Mouse (Mus musculus) heart, adult 9 months (tissue): ENCODE data around the gene Cxcr4.

Experiments
- DNase-seq, 2 experiments: peaks; one replicate each; pipeline ENCODE4 v3.0.0; 2022; ENCODE audit warnings: low spot score in 2 of 2

Cxcr4 gene

DNA sequence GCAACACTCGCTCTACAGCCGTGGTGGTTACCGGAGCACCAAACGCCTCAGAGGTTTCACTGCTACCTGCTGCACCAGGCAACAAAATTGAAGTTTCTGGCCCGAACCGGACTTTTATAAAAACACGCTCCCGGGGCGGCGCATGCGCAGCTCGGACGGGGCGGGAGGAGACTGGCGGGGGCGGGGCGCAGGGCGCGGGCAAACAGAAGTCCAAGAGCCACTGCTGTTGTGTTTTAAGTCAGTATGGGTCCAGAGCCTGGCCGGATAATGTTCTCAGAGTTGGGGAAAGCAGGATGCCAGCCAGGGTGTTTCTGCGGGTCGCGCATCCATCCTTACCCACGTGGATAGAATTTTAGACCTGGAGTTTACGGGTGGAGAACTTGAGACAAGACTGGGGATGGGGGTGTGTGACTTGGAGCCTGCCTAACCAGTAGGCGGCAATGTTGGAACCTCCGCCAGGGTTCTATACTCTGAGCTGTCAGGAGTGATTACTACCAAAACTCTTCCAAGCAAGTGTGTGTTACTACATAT lies at the start of gene Cxcr4:
Cxcr4 (minus strand) TSS at position 83 of the 531 bp plus-strand sequence.
- DNase-seq = peak; percentile 84

DNA sequence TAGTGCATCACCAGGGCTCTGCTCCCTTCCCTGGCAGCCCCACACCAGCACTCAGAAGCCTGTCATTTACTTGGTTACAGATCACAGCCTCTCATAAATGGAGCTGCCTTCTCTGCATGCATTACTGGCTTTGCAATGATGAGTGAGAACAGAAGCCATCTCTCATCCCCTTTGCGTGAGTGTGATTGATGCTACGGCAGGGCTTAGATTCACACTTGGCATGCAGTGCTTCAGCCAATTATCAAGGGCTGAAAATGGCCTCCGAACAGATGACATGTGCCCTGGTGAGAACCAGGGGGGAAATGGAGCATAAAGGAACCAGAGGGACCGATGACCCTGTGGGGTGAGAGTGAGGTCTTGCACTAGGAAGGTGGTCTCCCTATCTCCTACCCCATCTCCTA lies 47.6 kb upstream of the Cxcr4 start:
- DNase-seq = no peak

DNA sequence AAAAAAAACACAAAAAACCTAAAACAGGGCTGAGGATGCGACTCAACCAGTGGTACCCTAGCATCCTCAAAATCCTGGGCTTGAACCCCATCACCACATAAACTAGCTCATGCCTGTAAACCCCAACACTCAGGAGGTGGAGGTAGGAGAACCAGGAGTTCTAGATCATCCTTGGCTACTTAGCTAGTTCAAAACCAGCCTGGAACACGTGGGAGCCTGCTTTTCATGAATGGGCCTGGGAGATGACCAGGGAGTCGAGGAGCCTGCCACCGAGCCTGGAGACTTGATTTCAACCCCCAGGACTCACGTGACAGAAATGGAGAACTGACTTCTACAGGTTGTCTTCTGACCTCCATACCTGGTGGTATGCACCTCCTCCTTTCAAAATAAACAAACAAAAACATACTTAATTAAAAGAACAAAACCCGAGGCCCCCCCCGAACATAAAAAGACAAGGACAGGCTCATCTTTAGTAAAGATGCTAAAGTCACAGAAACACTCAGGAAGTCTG lies 45.2 kb upstream of the Cxcr4 start:
- no peak for DNase-seq

DNA sequence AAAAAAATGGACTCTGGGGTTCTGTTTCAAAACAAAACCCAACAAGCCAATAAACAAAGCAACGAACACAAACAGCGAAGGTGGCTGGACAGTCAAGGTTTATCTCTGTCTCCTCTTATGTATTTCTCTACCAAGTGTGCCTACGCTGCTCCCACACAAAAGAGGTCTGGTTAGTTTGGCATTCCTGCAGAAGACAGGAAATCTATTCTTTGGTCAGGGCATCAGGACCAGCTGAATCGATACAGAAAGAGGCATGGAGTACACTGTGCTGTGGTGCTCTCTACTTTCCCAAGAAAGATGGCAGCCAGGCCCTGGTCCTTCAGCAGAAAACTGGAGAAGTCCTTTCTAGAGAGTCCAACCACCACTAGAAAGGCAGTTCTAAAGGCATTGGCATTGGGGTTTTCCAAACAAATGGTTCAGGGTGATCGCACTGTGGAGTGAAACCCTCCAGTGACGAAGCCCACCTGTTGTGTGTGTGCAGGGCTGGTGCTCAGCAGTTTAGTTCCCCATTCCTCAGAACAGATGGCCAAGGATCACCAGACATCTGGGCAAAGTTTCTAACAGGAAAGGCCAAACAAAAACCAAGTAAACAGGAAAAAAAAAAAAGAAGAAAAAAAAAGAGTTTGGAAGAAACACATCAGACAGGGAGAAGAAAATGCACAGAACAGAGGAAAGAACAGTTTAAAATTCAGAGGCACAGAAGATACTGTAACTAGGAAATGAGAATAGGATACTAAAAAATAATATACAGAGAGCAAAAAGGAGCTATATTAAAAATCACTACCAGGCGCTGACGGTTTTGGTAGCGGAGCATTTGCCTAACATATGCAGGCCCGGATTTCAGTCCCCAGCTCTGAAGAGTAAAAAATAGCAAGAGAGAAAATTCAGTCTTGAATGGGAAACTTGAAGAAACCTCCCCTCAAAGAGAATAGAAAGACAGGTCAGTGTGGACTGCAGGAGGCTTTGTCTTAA lies 44.5 kb upstream of the Cxcr4 start:
- DNase-seq = no peak

DNA sequence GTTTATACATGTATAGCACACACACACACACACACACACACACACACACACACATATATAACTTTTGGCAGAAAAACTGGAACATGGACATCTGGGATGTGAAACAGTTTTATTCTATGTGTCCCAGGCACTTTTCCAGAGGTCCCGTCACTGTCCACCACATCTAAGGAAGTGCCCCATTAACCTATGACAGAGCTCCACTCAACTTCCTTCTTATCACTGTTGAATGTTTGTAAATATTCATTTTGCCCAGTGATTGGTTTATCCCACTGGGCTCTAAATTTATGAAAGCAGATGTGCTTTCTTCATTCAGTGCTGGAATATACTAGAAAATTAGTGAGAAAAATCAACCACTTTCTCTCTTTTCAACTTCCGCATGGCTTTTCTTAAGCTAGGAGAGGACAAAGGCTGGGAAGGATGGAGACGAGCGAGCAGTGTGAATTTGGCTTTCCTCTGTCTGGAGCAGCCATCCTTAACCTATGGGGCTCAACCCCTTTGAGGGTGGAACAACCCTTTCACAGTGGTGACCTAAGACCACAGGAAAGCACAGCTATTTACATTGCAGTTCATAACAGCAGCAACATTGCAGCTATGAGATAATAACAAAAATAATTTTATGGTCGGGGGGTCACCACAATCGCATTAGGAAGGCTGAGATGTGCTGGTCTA lies 41.8 kb upstream of the Cxcr4 start:
- DNase-seq = no peak

DNA sequence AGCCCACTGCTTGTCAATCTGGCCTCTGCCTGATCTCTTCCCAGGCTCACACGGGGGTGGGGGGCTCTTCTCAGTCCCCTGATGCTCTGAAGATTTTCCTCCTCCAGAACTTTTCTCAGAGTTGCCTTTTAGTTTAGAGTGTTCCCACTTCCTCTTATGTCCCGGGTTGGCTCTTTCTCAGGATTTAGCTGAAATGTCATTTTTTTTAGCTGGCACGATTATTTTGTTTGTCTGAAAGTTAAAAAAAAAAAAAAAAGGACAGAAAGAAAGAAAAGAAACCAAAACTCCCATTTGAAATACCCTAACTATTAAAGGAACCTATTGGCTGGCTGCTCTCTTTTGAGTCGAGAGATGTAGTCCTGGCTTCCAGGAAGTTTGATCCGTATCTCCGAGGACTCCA lies 40.4 kb upstream of the Cxcr4 start:
- DNase-seq = no peak

DNA sequence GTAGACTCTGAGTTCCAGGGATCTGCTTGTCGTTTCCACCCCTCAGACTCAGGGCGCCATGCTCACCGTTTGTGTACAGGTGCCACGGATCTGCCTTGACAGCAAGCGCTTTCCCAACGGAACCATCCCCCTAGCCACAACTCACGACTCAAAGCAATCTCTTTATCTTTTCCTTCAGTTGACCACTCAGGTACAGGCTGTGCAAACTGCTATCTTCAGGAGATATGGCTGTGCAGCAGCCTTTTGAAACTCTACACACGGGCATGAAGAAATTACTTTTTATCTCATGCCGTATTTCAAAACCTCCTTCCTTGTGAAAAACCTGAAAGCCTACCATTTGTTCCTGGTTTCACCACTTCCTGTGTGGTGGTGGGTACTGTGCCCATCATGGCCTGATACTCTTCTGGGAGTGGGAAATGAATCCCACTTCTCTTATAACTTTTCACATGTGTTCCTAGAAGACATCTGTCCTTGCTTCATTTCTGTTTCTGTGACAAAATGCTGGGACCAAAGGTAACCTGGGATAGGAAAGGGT lies 34.1 kb upstream of the Cxcr4 start:
- DNase-seq = no peak

DNA sequence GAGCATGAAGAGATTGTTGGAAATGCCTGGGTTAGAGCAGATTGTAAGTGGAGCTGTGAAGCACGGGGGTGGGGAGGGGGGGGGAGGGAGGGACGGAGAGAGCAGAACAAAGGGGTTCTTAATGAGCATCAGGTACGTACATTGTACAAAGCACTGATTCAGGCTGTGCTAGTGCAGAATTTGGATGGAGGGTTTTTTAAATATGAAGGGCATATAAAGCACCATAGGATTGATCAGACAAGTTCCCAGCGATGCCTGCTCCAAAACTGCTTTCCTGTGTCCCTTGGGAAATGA lies 31.4 kb upstream of the Cxcr4 start:
- DNase-seq = no peak

DNA sequence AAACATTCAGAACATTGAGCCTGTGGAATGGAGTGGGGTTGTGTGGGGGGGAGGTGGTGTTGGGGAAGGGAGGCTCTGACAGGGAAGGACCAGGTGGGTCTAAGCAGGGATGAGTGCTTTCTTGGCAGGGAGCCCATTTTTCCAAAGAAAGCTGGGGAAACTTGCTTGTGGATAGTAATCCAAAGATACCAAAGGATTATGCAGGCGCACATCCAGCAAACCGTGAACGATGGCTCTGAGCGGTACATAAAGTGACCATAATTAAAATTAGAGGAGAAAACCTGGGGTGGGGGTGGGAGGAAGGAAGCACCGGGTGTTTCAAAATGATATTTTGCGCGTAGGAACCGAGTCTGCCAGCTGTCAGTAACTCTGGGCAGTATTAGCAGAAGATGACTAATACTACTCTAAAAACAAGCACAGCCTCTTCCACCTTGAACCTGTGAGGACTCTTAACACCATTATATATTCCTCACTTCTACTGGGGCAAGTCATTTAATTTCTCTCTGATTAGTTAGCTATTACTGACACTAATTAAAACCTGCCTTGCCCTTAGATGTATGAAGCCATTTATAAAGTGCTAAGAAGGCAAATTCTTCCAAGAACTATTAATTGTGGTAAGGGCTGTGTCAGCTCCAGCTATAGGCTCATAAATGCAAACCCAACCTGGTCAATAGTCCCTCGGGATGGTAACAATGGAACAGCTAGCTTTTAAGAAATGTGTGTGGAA lies 30.9 kb upstream of the Cxcr4 start:
- DNase-seq = no peak

DNA sequence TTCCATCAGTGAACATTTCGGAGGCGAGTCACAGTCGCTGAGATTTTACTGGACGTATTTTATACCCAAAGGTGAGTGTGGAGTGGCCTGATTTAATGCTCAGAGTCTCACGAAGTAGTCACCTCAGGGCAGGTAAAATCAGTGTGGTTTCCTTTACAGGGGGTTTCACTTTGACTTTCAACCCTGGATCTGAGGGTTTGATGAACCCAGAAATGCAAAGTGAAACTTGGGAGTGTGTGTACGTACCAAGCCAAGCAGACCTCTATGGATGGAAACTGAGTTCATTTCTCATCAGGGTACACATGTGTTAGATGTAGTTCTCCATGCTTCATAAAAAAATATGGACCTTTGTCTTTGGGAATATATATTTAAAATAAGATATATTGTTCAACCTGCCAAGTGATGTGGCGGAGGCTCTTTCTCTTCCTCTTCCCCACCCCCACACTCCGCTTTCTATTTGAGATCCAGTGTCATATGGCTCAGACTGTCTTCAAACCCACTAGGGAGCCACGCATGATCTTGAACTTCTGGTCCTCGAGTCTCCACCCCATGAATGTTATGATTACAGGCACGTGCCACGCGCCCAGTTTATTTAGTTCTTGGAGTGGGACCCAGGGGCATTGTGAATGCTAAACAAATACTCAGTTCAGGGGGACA lies 25.7 kb upstream of the Cxcr4 start:
- DNase-seq = no peak

DNA sequence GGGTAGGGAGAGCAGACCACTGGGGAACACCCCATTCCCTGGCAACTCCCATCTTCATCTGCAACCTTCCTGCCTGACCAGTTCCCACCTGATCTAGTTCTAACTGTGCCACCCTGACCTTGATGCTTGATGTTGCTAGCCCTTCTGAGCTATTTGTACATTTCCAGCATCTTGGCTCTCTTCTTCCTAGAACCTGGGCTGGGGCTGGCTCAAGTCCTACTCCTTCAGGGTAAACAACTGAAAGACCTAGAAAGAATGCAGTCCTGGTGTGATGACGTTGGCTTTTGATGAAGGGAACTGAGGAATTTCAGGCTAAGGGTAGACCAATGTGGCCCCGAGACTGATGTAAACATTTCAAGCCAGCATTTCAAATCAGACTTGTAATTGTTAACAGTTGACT lies 24.5 kb upstream of the Cxcr4 start:
- DNase-seq = no peak

DNA sequence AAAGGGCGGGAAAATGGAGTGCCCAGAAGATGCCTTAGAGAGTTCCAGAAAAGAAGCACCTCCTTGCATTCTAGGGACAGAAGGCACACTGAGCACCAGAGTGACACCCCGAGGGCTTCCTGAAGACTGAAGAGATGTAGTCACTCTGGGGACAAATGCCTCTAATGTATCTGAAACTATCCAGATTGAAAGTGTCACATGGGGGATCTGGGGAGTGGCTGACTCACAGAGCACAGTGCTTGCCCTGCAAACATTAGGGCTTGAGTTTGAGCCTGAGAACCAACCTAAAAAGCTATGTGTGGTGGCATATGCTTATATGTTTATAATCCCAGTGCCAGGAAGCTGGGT lies 23.3 kb upstream of the Cxcr4 start:
- no peak for DNase-seq

DNA sequence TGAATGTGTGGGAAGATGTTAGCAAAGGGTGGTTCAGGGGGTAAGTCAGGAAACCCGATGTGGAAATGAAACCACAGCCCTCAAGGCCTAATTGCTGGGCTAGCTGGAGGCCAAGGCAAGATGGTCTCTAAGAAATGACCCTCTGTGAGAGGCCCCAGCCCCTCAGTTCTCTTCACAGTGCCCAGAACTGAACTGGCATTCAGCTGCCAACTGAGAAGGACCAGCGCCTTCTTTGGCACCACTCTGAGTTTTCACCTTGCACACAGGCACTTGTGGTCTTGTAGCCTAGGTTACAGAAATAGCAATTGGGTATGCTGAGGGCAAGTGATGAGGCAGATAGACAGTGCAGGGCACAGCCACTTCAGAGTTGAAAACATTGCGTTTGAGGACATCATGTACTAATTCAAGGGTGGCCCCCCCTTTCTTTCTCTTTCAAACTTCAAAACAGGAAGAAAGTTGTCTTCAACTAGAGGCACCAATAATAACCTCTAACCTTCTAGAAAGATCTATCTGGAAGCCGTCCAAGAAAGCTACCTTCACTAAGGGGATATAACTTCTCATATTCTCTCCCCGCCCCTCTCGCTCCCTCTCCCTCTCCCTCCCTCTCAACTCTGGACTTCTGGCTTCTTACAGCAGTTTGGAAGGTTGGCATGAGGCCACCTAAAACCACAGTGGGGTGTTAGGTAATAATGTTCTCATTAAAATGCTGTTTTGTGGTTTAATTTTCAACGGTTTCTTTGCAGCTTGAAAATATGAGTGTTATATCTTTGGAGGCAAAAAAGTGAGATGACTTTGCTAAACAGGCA lies 22.8 kb upstream of the Cxcr4 start:
- DNase-seq = peak; percentile 57 to 71

DNA sequence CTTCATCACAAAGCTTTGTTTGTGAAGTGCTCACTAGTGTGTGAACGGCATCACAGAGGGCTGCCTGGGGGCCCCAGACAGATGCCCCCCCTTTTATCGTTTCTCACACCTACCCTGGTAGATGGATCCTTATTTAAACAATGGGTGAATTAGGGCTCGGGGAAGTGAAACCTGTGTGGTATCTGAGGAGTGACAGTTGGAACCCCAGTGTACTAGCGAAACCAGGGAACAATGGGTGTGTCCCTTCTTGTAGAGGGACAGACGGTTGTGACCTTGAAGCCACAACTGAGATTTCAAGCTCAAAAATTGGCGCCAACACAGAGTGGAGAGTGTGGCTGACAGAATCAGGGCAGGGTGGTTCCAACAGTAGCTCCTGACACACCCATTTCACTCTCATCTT lies 16.0 kb upstream of the Cxcr4 start:
- DNase-seq = peak in 1 of 2 experiments; percentile 40

DNA sequence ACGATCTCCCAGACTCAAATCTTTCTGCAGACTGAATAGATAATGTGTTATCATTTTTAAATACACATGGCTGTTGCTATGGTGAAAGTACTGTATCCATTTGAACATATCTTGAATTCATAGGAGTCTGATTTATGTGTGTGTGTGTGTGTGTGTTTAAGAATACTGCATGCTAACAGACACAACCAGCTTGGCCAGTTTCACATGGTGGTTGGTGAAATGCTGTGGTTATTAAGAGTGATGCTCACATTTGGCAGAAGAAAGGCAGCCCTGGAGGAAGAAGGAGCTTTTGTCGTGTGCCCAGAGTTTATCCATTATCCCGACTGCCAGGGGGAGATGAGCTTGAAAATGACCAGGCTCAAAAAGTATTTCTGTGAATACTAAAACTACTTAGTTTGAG lies 15.3 kb upstream of the Cxcr4 start:
- DNase-seq = no peak

DNA sequence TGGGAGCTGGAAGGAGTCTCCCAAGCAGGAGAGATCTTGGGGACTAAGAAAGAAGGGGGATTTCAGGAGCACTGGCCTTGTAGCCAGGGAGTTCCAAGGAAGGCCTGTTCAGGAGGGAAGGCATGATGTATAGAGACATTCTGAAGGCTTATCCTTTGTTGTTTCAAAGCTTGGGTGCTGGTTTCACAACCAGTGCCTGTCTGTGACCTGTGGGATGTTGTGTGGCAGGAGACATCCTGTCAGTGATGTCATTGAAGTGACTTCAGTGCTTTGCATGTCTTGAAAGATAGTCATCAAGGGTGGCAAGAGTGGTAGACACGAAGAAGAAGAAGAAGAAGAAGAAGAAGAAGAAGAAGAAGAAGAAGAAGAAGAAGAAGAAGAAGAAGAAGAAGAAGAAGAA lies 13.7 kb upstream of the Cxcr4 start:
- DNase-seq = no peak

DNA sequence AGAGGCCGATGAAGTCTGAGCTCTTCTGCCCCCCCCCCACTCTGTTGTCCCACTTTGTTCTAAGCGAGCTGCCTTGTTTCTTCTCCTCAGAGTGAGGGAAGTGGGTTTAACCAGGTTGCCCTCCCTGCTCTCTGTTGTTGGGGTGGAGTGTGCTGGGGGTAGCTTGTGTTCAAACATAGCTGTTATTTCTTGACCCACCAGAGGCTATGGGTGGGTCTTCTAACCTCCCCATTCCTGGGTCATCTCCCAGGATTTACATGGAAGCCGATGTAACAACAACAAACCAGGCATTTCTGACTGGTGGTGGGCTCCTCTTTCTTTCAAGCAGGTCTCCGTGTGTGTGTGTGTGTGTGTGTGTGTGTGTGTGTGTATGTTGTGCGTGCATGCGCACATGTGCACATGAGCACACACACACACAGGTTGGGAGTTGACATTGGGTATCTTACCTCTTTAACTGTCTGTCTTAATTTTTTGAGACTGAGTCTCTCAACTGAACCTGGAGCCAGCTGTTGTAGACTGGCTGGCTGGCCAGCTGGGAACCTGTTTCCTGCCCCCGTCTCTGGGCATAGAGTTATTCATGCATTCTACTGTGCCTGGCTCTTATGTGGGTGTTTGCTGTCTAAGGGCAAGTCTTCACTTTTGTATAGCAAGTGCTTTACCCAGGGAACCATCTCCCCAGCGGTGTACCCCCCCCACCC lies 10.7 kb upstream of the Cxcr4 start:
- DNase-seq = no peak

DNA sequence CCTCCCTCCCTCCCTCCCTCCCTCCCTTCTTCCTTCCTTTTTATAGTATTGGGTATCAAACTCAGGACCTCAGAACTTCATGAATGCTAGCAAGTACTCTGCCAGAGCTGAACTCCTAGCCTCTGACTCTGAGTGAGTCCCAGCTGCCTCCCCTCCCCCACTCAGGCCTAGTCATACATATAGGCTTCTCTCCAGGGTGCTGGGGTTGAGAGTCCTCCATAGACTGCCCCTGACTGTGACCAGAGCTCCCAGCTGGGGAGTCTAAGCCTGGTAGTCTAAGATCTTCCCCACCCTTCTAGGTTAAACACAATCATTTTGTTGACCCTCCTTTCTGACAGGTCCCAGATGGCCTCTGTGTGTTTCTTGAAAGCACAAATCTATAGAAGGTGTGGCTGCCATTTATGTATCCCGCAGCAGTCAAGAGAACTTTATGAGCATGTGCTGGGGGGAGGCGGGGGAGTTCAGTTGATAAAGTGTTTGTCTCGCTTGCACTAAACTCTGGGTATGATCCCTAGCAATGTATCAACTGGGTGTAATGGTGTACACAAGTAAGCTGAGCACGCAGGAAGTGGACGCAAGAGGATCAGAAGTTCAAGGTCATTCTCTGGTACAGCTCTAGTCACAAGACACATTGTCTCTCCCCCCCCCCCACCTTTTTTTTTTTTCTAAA lies 10.1 kb upstream of the Cxcr4 start:
- DNase-seq = no peak

DNA sequence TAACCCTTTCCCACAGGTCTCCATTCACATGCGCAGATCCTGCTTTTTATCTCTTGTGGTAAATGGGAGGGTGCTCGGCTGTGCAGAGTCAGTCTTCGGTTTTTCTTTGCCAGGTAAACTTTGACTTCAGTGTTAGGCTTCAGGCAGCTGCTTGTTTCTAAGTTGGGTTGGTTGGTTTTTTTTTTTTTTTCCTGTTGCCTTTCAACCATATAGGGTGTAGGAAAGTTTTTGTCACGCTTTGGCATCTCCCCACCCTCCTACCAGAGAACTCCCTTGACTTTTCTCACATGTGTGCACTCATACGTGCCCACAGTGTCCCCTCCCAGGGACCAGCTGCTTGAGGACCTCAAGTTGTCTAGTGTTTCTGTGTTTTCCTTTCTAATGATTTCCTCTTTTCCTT lies 9.2 kb upstream of the Cxcr4 start:
- no peak for DNase-seq

DNA sequence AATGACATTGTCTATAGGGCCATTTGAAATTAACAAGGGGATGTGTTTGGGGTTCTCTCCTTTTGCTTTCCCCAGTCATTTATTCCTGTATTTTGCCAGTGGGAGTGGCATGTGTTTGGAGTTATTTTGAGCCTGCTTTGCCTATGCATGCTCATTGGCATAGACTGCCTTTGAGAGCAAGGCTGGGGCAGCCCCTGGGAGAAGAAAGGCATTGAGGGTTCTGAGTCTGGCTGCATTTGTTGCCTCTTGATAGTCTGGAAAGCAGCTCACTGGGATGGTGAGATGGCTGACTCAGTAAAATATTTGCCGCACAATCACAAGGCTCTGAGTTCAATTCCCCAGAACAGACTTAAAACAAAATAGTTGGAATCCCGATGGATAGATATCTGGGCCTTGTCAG lies 8.5 kb upstream of the Cxcr4 start:
- no peak for DNase-seq
